Mouse (Mus musculus): ENCODE measurements around the gene Calu. TPM values are rescaled to one million over a fixed set of nuclear protein-coding genes. Genes with fewer than 3 reads are reported as not detected.
"Not testable (repeated sequence)": the region's sequence is repeated elsewhere in the genome, so short reads cannot be mapped to it uniquely, and the experiment has no call there.

The Calu gene
- polyA plus RNA-seq, 1 experiment from 2014 or later = 293 TPM

DNA sequence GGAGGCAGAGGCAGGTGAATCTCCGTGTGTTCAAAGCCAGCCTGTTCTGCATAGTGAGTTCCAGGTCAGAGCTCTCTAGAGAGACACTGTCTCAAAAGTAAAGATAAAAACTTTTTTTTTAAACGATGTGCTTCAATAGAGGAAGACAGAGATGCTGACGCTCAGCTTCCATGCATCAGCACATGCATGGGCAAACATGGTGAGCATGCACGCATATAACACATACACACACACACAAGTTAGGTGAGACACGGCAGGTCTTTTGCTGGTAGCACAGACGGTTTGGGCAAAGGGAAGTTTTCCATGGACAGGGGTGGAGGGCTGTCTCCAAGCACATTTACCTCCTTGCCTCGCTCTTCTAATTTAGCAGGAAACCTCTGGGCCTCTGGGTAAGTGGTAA is 25.7 kb upstream of the Calu start:
- H3K27ac ChIP-seq = no peak overlapping the region
- 0 out of 2 replicates have a peak, but pooled peaks cover 3% of the 10 kb centered on the region for H3K9me3 ChIP-seq
- no peak overlapping the region for H3K9ac ChIP-seq (replicated peaks)
- H3K36me3 ChIP-seq = no peaks in the 10 kb centered on the region
- ATAC-seq (ENCODE audit: insufficient number of reproducible peaks, insufficient read depth, low FRiP score, low TSS enrichment, low read depth) = no peak
- no peak overlapping the region for H3K4me2 ChIP-seq
- no peak overlapping the region for H3K4me3 ChIP-seq (replicated peaks)
- H3K4me1 ChIP-seq (replicated peaks) = no peaks in the 10 kb centered on the region
- no peaks in the 10 kb centered on the region for H3K27me3 ChIP-seq
- 90% methylated on average over 7 of the region's 7 CpGs for WGBS

DNA sequence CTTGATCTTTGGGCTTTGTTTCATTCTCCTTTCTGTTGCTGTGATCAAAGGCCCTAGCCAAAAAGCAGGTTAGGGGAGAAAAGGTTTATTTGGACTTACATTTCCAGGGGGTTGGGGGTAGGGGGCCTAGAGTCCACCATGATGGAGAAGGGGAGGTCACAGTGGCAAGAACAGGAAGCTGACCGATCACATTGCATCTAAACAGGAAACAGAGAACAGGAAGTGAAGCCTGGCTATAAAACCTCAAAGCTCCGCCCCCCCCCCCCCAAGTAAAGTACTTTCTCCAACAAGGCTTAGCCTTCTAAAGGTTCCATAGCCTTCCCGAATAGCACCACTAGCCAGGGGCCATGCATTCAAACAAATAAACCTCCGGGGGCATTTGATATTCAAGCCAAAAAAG is 25.1 kb upstream of the Calu start:
- 0 out of 2 replicates have a peak, but pooled peaks cover 3% of the 10 kb centered on the region for H3K9me3 ChIP-seq
- H3K4me2 ChIP-seq = no peak overlapping the region

GRCm38 (mm10) chr6:29326961-29327360 is 20.9 kb upstream of the Calu start:
- Histone ChIP-seq H3K27ac (no peak overlapping the region), H3K9me3 (0 out of 2 replicates have a peak, but pooled peaks cover 3% of the 10 kb centered on the region), H3K4me2 (no peak overlapping the region), H3K36me3 (no peaks in the 10 kb centered on the region), H3K27me3 (no peaks in the 10 kb centered on the region), H3K9ac (replicated peaks) (no peak overlapping the region), H3K4me3 (replicated peaks) (no peak overlapping the region), H3K4me1 (replicated peaks) (no peaks in the 10 kb centered on the region)
- ATAC-seq (ENCODE audit: insufficient number of reproducible peaks, insufficient read depth, low FRiP score, low TSS enrichment, low read depth) = no peak
- WGBS = 87% methylated on average over 9 of the region's 9 CpGs

More for the DNA sequence above, 25.1 kb upstream of the Calu start:
- H3K27me3 ChIP-seq = no peaks in the 10 kb centered on the region
- H3K27ac ChIP-seq = no peak overlapping the region
- H3K9ac ChIP-seq (replicated peaks) = no peak overlapping the region
- ATAC-seq (ENCODE audit: insufficient number of reproducible peaks, insufficient read depth, low FRiP score, low TSS enrichment, low read depth) = no peak
- H3K36me3 ChIP-seq = no peaks in the 10 kb centered on the region
- no peaks in the 10 kb centered on the region for H3K4me1 ChIP-seq (replicated peaks)
- WGBS = 85% methylated on average over 4 of the region's 4 CpGs
- H3K4me3 ChIP-seq (replicated peaks) = no peak overlapping the region

DNA sequence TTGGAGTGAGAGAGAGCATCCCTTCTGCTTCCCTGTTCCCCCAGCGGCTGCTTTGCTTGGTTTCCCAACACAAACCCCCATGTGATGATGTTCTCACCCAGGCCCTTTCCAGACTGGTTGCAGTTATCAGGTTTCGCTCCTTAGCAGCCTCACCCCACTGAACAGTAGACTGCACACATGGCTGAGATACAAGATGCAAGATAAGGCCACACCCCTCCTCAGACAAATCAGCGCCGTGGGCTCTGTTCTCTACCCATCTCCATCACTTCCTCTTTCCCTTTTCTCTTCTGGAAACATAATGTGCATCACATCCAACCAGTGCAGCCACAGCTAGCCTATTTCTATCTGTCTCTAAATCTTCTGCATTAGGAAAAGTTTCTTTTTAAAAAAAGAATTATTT is 18.4 kb upstream of the Calu start:
- Histone ChIP-seq H3K27ac (no peak overlapping the region), H3K4me2 (no peak overlapping the region), H3K27me3 (no peaks in the 10 kb centered on the region; the same call in 1 of the 2 replicates), H3K4me1 (replicated peaks) (no peaks in the 10 kb centered on the region), H3K9me3 (no peaks in the 10 kb centered on the region), H3K9ac (replicated peaks) (no peak overlapping the region), H3K4me3 (replicated peaks) (no peak overlapping the region), H3K36me3 (no peaks in the 10 kb centered on the region)
- no peak for ATAC-seq (ENCODE audit: insufficient number of reproducible peaks, insufficient read depth, low FRiP score, low TSS enrichment, low read depth)
- 72% methylated on average over 4 of the region's 4 CpGs for whole genome bisulfite sequencing

- ATAC-seq (ENCODE audit: insufficient number of reproducible peaks, insufficient read depth, low FRiP score, low TSS enrichment, low read depth); H3K4me1 ChIP-seq (replicated peaks); H3K27me3 ChIP-seq; H3K9ac ChIP-seq (replicated peaks); H3K27ac ChIP-seq; H3K36me3 ChIP-seq; H3K9me3 ChIP-seq; H3K4me3 ChIP-seq (replicated peaks); H3K4me2 ChIP-seq: not testable (repeated sequence)
- 97% methylated on average over 2 of the region's 2 CpGs for WGBS
These were observed 1.4 kb upstream of the Calu start for GRCm38 (mm10) chr6:29346512-29346911.

DNA sequence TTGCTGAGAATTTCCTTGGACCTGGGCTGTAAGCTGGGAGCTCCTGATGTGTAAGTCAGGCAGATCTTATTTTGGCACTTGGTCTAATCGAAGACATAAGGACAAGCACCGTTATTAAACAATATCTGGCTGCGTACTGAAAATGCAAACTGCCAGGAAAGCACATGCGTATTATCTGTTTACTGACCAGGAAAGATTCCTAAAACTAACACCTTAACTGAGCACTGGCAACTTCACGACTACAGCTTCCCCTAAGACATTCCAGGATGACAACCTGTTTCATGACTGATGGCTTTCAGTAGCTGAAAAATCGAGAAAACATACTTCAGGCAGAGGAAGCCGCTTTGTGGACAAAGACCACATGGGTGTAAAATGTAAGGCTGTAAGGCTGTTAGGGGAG is 680 bp upstream of the Calu start:
- no peaks in the 10 kb centered on the region for H3K27me3 ChIP-seq

DNA sequence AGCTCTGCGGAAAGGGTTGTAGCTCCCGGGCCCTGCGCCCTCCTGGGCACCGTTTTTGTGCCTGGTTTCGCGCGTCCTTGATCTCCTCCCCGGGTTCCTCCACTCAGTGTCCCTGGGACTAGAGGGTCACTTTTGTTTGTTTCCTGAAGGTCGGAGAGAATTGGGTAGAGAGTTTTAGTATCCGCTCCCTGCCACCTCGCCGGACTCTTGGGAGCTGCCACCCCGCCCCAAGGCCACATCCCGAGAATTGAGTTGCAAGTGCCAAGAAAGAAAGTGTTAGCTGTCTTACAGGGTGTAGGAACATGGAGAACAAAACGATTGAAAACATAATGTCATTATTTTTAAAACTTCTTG is 479 bp downstream of the Calu start:
- peaks cover 5% of the 10 kb centered on the region; the same call in 1 of the 2 replicates for H3K4me1 ChIP-seq (replicated peaks)
- no peaks in the 10 kb centered on the region for H3K36me3 ChIP-seq
- under 1% methylated on average over 15 of the region's 15 CpGs for WGBS
- 0 out of 2 replicates have a peak, but pooled peaks have one; percentile 9 for ATAC-seq (ENCODE audit: insufficient number of reproducible peaks, insufficient read depth, low FRiP score, low TSS enrichment, low read depth)
- no peaks in the 10 kb centered on the region for H3K9me3 ChIP-seq
- peak overlapping the region; percentile 60 for H3K4me2 ChIP-seq
- peak overlapping the region; percentile 85 for H3K9ac ChIP-seq (replicated peaks)
- peak overlapping the region; percentile 78 for H3K4me3 ChIP-seq (replicated peaks)
- peak overlapping the region; percentile 90 for H3K27ac ChIP-seq
- no peaks in the 10 kb centered on the region for H3K27me3 ChIP-seq

More for the DNA sequence above, 680 bp upstream of the Calu start:
- Histone ChIP-seq H3K9me3 (no peaks in the 10 kb centered on the region), H3K4me3 (replicated peaks) (peak overlapping the region; percentile 78), H3K9ac (replicated peaks) (peak overlapping the region; percentile 85), H3K27ac (peak overlapping the region; percentile 90), H3K4me1 (replicated peaks) (peaks cover 5% of the 10 kb centered on the region; the same call in 1 of the 2 replicates), H3K4me2 (peak overlapping the region; percentile 67), H3K36me3 (no peaks in the 10 kb centered on the region)
- no peak for ATAC-seq (ENCODE audit: insufficient number of reproducible peaks, insufficient read depth, low FRiP score, low TSS enrichment, low read depth)
- WGBS = 36% methylated on average over 7 of the region's 7 CpGs

- Histone ChIP-seq H3K27ac (no peak overlapping the region), H3K9ac (replicated peaks) (no peak overlapping the region), H3K4me1 (replicated peaks) (peaks cover 5% of the 10 kb centered on the region; the same call in 1 of the 2 replicates), H3K4me3 (replicated peaks) (no peak overlapping the region), H3K36me3 (peaks cover 10% of the 10 kb centered on the region), H3K27me3 (no peaks in the 10 kb centered on the region), H3K9me3 (no peaks in the 10 kb centered on the region), H3K4me2 (no peak overlapping the region)
- ATAC-seq (ENCODE audit: insufficient number of reproducible peaks, insufficient read depth, low FRiP score, low TSS enrichment, low read depth) = no peak
These were observed 3.7 kb downstream of the Calu start for GRCm38 (mm10) chr6:29351613-29352012.

- no peak overlapping the region for H3K9ac ChIP-seq (replicated peaks)
- no peak for ATAC-seq (ENCODE audit: insufficient number of reproducible peaks, insufficient read depth, low FRiP score, low TSS enrichment, low read depth)
- WGBS = 72% methylated on average over 5 of the region's 5 CpGs
- no peak overlapping the region for H3K4me3 ChIP-seq (replicated peaks)
- peaks cover 22% of the 10 kb centered on the region for H3K36me3 ChIP-seq
- H3K4me1 ChIP-seq (replicated peaks) = peaks cover 5% of the 10 kb centered on the region; the same call in 1 of the 2 replicates
- H3K27ac ChIP-seq = no peak overlapping the region
- no peak overlapping the region for H3K4me2 ChIP-seq
- H3K27me3 ChIP-seq = no peaks in the 10 kb centered on the region
- H3K9me3 ChIP-seq = no peaks in the 10 kb centered on the region
These were observed 4.9 kb downstream of the Calu start for GRCm38 (mm10) chr6:29352816-29353215.

GRCm38 (mm10) chr6:29359386-29359785 is 11.5 kb downstream of the Calu start:
- no peak overlapping the region for H3K9ac ChIP-seq (replicated peaks)
- peaks cover 8% of the 10 kb centered on the region for H3K4me1 ChIP-seq (replicated peaks)
- H3K27ac ChIP-seq = no peak overlapping the region
- peaks cover 63% of the 10 kb centered on the region for H3K36me3 ChIP-seq
- no peak overlapping the region for H3K4me3 ChIP-seq (replicated peaks)
- no peak overlapping the region for H3K4me2 ChIP-seq
- H3K9me3 ChIP-seq = no peaks in the 10 kb centered on the region
- no peaks in the 10 kb centered on the region for H3K27me3 ChIP-seq
- no peak for ATAC-seq (ENCODE audit: insufficient number of reproducible peaks, insufficient read depth, low FRiP score, low TSS enrichment, low read depth)
- WGBS = 93% methylated on average over 3 of the region's 3 CpGs

- ATAC-seq (ENCODE audit: insufficient number of reproducible peaks, insufficient read depth, low FRiP score, low TSS enrichment, low read depth) = no peak
- H3K4me2 ChIP-seq = no peak overlapping the region
- 91% methylated on average over 6 of the region's 6 CpGs for WGBS
- no peaks in the 10 kb centered on the region for H3K27me3 ChIP-seq
- H3K9me3 ChIP-seq = no peaks in the 10 kb centered on the region
- H3K4me3 ChIP-seq (replicated peaks) = no peak overlapping the region
- peaks cover 8% of the 10 kb centered on the region for H3K4me1 ChIP-seq (replicated peaks)
- H3K9ac ChIP-seq (replicated peaks) = no peak overlapping the region
- H3K27ac ChIP-seq = no peak overlapping the region
- peaks cover 66% of the 10 kb centered on the region for H3K36me3 ChIP-seq
These were observed 12.3 kb downstream of the Calu start for GRCm38 (mm10) chr6:29360211-29360610.

Measured in limb, embryonic 12.5 days (tissue).